ENCODE assay signal across 8 mouse cellular contexts in the genomic region with DNA sequence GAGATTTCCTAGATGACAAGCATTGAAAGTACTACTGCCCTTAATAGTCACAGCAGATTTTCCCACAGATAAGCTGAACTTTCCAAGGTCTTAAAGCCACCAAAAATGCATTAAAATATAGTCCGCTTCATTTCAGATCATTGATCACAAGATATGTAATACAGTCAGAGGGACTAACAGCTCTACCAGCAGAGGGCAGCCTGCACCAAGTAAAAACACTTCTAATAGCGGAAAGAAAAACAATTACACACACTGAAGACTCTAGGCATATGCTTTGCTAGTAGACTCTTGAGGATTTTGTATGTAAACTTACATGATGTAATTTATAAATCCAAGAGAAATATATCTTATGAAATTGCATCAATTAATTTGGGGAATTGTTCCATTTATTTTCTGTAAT. TPM values are rescaled to one million over a fixed set of nuclear protein-coding genes. Genes with fewer than 3 reads are reported as not detected.
DNase-seq lines count a peak whose midpoint lies in the region; ATAC-seq and TF ChIP-seq lines count a peak whose summit lies in the region.
"Had no signal": no experiment of that assay in that cellular context is flagged by ENCODE, and none has a peak within 500 bp of the region (broad histone marks: within the 10 kb centered on the region; RNA-seq: fewer than 3 reads in every experiment).

No protein-coding gene starts in this region.

- no peak for TF ChIP-seq POLR2A in liver, adult 2 months (IDR thresholded peaks at IDR 0.05; ENCODE audit: extremely low read depth, insufficient read depth, low read length)
- no peak for TF ChIP-seq POLR2A in limb, embryonic 14.5 days (IDR thresholded peaks at IDR 0.05; ENCODE audit: borderline replicate concordance, extremely low read depth, insufficient read depth, insufficient read length)

- no peaks in the 10 kb centered on the region for H3K9me3 ChIP-seq in liver, embryonic 11.5 days (ENCODE audit: control insufficient read depth, low read length)
- no peaks in the 10 kb centered on the region for H3K9me3 ChIP-seq in limb, embryonic 14.5 days (ENCODE audit: control insufficient read depth, low read length)
- H3K9me3 ChIP-seq: limb, embryonic 12.5 days had no signal

- H3K4me3 ChIP-seq in liver, adult 2 months (ENCODE audit: insufficient read depth, low read depth, low read length): no peak overlapping the region
- H3K4me3 ChIP-seq in liver, embryonic 11.5 days (ENCODE audit: low read depth, low read length): no peak overlapping the region
- H3K4me3 ChIP-seq in limb, embryonic 14.5 days (replicated peaks; ENCODE audit: low read length): no peak overlapping the region
- H3K4me3 ChIP-seq: limb, embryonic 12.5 days had no signal

- H3K4me1 ChIP-seq in liver, adult 2 months (ENCODE audit: control insufficient read depth, insufficient read depth, low read length): no peaks in the 10 kb centered on the region
- H3K4me1 ChIP-seq in liver, embryonic 11.5 days (replicated peaks; ENCODE audit: control insufficient read depth, insufficient read depth, low read length): no peaks in the 10 kb centered on the region
- H3K4me1 ChIP-seq in limb, embryonic 14.5 days (ENCODE audit: control insufficient read depth, insufficient read depth, low read length): no peaks in the 10 kb centered on the region
- H3K4me1 ChIP-seq: limb, embryonic 12.5 days had no signal

- no peaks in the 10 kb centered on the region for H3K79me2 ChIP-seq in liver, adult 2 months (ENCODE audit: control insufficient read depth, insufficient read depth, low read length)

- peak; percentile 31 for DNase-seq in liver, adult 2 months (ENCODE audit: extremely low read depth, low read depth, low spot score)
- no peak for DNase-seq in liver, embryonic 11.5 days (ENCODE audit: low spot score)
- DNase-seq in MN1 (ENCODE audit: low spot score): peak; percentile 66
- DNase-seq in cerebellum, adult 18-20 months: peak; percentile 49 to 52
- peak; percentile 11 to 17 for DNase-seq in gastrocnemius, adult 8-10 months (ENCODE audit: low spot score in 2 of 2)
- DNase-seq in limb, embryonic 14.5 days (ENCODE audit: low spot score): peak; percentile 61
- peak; percentile 38 for DNase-seq in thymus, postnatal 14 days

- H3K4me2 ChIP-seq in liver, embryonic 11.5 days: no peak overlapping the region
- H3K4me2 ChIP-seq in limb, embryonic 14.5 days (replicated peaks; ENCODE audit: low read depth, low read length, severe bottlenecking): no peak overlapping the region
- H3K4me2 ChIP-seq: limb, embryonic 12.5 days had no signal

- H3K36me3 ChIP-seq in liver, adult 2 months (ENCODE audit: control insufficient read depth, insufficient read depth, low read length): peaks cover 23% of the 10 kb centered on the region; the same call in 1 of the 2 replicates
- H3K36me3 ChIP-seq in liver, embryonic 11.5 days (ENCODE audit: control insufficient read depth, insufficient read depth, low read length): peaks cover 14% of the 10 kb centered on the region
- peaks cover 70% of the 10 kb centered on the region for H3K36me3 ChIP-seq in limb, embryonic 14.5 days (ENCODE audit: control insufficient read depth, insufficient read depth, low read length)

- no peak overlapping the region for H3K9ac ChIP-seq in liver, adult 2 months (ENCODE audit: low read depth, low read length)
- no peak overlapping the region for H3K9ac ChIP-seq in liver, embryonic 11.5 days (ENCODE audit: low read depth, low read length)
- H3K9ac ChIP-seq in limb, embryonic 14.5 days (ENCODE audit: low read depth, low read length, severe bottlenecking): no peak overlapping the region
- H3K9ac ChIP-seq: limb, embryonic 12.5 days had no signal

- H3K27ac ChIP-seq in liver, adult 2 months (replicated peaks; ENCODE audit: insufficient read depth, low read depth, low read length): no peak overlapping the region
- H3K27ac ChIP-seq in liver, embryonic 11.5 days (ENCODE audit: low read depth, low read length): no peak overlapping the region
- H3K27ac ChIP-seq in limb, embryonic 14.5 days (replicated peaks; ENCODE audit: low read depth, low read length): no peak overlapping the region
- H3K27ac ChIP-seq: limb, embryonic 12.5 days had no signal

- no peaks in the 10 kb centered on the region for H3K27me3 ChIP-seq in liver, adult 2 months (ENCODE audit: control insufficient read depth, insufficient read depth, low read length)
- no peaks in the 10 kb centered on the region for H3K27me3 ChIP-seq in liver, embryonic 11.5 days (replicated peaks; ENCODE audit: control insufficient read depth, insufficient read depth, low read length)
- no peaks in the 10 kb centered on the region for H3K27me3 ChIP-seq in limb, embryonic 14.5 days (ENCODE audit: control insufficient read depth, insufficient read depth, low read length)
- H3K27me3 ChIP-seq: limb, embryonic 12.5 days had no signal

- ATAC-seq in liver, embryonic 11.5 days (replicated peaks; ENCODE audit: low FRiP score): no peak
- no peak for ATAC-seq in limb, embryonic 14.5 days (ENCODE audit: low FRiP score, low read depth)

- WGBS in liver, adult 2 months: 76% methylated on average over 2 of the region's 2 CpGs
- WGBS in liver, embryonic 11.5 days: 83% methylated on average over 2 of the region's 2 CpGs
- WGBS in limb, embryonic 14.5 days: 77% methylated on average over 2 of the region's 2 CpGs

- TF ChIP-seq CTCF in liver, adult 2 months (IDR thresholded peaks at IDR 0.05; ENCODE audit: low read depth, low read length): no peak; the same call in 1 of the 2 replicates

RNA-seq across cellular contexts. Expression of a gene that starts 45.6 kb away (rescaled TPM):
- 8.5 and 10.5 TPM in 2 replicates for total RNA-seq in liver, adult 2 months (2014; rRNA removed)
- 9.6 and 10.7 TPM in 2 replicates for polyA plus RNA-seq in liver, adult 2 months (2012; rRNA removed)
- 88.5 and 90.8 TPM in 2 replicates for polyA plus RNA-seq in liver, embryonic 11.5 days (2014; fragmentation: Nextera tagmentation; extraction: Ambion mirVana)
- 10 to 100 TPM; 10.7 to 15.0 (median 11.6) TPM for total RNA-seq in gastrocnemius, adult 8-10 months (2022)
- 56.1 and 59.3 TPM in 2 replicates for polyA plus RNA-seq in limb, embryonic 14.5 days (2012; rRNA removed)
- 64.8 and 66.9 TPM in 2 replicates for polyA plus RNA-seq in limb, embryonic 14.5 days (2014; fragmentation: Nextera tagmentation; extraction: Ambion mirVana)

RNA-seq across cellular contexts. Expression of a gene that starts 51.1 kb away (rescaled TPM):
- 0.13 and 0.18 TPM in 2 replicates for total RNA-seq in liver, adult 2 months (2014; rRNA removed)
- 0.22 and 0.26 TPM in 2 replicates for polyA plus RNA-seq in liver, adult 2 months (2012; rRNA removed)
- 0.88 and 0.94 TPM in 2 replicates for polyA plus RNA-seq in liver, embryonic 11.5 days (2014; fragmentation: Nextera tagmentation; extraction: Ambion mirVana)
- not detected for total RNA-seq in gastrocnemius, adult 8-10 months (2022)
- 0.14 and 0.73 TPM in 2 replicates for polyA plus RNA-seq in limb, embryonic 14.5 days (2012; rRNA removed)
- polyA plus RNA-seq in limb, embryonic 14.5 days (2014; fragmentation: Nextera tagmentation; extraction: Ambion mirVana): 0.08 and 0.10 TPM in 2 replicates
